Mouse (Mus musculus) heart, postnatal 0 days (tissue): ENCODE results near the gene Pcnx.
"Not testable (repeated sequence)": the region's sequence is repeated elsewhere in the genome, so short reads cannot be mapped to it uniquely, and the experiment has no call there.

Experiments
- CTCF ChIP-seq: IDR thresholded peaks from 2 replicates; pipeline ENCODE4 v1.5.1; 2016; ENCODE audit warnings: antibody characterized with exemption, control low read depth, low read depth
- EP300 ChIP-seq: IDR thresholded peaks from 2 replicates; pipeline ENCODE4 v1.6.1; 2016; ENCODE audit warnings: antibody characterized with exemption, low read depth

GRCm38 (mm10) chr12:82002697-82003096, 142.9 kb downstream of the Pcnx start:
- not testable (repeated sequence) for TF ChIP-seq CTCF, EP300
